Mouse (Mus musculus) monocyte, adult 2 months (primary cell): ENCODE data around the gene Dkk2.

Source experiments
- DNase-seq, 2 experiments: peaks; one replicate each; pipeline ENCODE4 v3.0.0; 2022; ENCODE audit warnings: low spot score in 2 of 2, low read depth in 1 of 2

The Dkk2 gene

DNA sequence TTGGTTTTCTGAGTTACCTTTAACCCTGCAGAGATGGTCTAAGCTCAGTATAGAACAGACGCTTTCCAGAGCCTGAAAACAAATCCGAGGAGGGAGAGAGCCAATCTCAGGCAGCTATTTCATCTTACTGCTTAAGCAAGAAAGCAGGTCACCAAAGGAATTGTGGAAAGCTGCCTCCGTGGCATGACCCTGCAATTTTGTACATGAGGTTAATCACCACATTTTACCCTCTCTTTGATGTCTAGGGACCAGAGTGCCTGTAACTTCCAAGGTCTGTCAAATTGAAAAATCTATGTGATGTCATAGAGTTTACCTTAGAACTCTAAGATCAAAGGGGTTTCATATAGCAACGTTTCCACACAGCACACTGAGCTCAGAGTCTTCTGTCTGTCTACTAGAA, 37.5 kb downstream of the Dkk2 start:
- DNase-seq: no peak

DNA sequence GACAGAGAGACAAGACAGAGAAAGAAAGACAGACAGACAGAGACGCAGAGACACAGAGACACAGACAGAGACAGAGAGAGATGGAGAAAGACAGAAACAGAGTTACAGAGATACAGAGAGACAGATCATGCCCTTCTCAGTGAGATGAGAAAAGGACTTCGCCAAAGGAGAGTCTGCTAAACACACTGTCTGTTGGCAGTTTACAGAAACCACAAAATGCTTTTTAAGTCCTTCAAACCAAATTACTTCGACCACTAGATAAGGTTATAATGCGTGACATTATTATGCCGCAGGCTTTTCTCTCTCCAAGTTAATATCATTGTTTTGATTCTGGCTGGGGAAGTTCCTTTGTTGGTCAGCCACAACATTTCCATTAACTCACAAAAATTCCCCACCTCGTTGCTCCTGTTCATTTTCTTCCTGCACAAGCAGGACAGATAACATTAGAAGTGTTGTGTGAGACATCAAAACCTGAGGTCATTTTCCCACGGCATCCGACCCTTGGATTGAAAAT, 40.2 kb downstream of the Dkk2 start:
- no peak for DNase-seq

DNA sequence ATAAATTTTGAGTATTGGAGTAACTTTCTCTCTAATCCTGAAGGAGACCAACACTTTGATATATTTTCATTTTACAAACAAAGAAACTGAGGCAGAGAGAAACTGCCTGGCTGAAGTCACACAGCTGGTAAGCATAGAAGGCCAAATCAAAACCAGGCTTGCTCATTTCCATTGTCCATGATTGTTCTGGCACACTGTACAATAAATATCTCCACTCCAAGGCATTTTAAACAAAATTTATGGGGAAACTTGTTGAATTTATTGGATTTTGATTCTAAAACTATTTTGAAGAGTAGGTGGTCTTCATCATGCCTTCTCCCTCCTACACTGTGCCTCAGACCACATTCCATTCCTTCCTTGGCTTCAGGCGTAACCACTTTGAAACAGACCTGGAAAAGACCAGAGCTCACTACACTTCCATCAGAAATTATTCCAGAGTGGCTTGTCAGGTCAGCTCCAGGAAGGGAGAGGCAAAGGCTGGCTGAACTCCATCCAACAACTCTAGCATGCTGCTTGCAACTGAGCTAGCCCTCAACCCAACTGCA, 44.7 kb downstream of the Dkk2 start:
- DNase-seq: no peak

DNA sequence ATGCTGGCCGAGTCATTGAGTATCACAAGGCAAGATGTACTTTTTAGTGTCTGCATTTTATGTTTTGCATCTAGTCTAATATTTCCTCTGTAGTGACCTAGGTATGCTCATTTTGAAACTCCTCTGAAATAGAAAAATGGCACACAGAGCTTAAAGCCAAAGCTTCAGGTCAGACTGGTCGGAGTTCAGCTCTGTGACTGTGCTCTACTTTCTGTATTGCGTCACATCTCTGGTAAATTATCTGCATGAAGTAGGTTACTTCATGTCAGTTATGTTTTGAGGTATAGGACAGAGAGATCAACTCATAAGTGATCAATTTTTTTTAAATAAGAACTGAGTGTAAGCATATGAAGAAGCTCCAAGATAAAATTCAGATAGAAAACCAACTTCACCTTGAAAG, 45.7 kb downstream of the Dkk2 start:
- DNase-seq: no peak

DNA sequence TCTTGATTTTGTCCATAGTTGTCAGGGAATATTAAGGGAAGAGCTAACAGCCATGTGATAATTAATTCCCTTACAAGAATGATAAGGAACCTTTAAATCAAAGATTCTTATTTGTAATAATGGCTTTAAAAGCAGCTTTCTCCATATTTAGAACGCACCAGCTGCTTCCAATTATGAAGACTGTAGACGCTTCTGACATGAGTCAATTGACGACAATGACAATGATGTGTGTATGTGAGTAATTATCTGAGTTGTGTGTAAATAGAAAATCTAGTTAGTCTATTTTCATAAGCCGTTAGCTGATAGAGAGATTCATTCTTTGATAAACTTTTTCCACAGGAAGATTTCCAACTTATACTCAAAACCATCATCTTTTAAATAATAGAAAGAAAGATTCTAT, 46.8 kb downstream of the Dkk2 start:
- no peak for DNase-seq

DNA sequence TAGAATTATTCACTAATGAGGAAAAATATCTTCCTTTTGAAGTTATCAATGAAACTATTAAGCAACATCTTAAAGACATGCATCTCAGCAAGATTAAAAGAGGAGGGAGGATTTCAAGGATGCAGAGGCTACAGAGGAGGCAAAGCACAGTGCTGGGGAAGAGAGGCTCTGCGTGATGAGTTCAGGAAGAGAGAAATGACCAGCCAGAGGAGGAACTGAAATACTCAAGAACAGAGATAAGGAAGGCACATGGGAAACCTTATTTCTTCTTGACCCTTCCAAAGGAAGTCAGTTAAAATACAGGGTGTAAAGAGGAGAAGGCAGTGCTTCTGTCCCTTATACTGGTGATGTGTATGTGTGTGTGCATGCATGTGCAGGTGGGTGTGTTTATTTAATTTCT, 49.4 kb downstream of the Dkk2 start:
- no peak for DNase-seq

DNA sequence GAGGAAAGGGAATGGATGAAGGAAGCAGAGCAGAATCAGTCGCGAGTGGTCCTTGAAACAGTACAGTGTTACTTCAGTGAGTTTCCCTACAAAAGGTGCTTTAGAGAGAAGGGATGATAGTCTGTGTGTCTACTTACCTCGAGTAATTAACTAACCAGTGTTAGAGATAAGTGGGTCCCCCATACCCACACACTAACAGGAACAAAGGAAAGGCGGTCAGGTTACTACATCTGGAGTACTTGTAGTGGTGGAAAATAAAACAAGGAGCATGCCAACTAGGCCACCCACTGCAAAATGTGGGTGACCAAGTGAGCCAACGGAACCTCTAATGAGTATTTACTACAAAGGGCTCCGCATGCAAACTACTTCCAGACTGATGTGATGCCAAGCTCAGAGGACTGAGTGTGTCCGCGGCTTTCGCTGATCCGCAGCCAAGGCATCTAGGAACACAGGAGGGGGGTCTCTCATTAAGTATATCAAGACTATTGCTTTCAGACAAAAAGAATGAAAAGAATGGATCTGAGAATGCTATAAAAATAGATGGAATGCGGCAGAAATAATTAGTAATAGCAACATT, 52.8 kb downstream of the Dkk2 start:
- no peak for DNase-seq

DNA sequence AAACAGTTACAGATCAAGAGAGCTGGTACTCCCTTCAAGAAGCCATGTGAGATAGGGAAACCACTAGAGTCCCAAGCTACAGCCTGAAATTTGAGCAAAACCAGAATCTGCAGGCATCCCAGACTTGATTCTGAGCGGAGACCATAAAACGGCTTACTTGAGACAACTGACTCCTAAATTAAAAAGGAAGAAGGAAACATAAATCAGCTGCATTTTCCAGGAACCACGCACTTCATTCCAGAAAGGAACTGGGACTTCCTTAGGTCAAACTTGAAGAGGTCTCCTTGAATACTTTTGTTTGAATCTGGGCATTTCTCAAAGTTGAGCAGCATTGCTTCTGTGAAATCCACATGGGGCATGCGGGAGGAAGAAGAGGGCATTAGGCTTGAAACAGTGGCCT, 55.9 kb downstream of the Dkk2 start:
- DNase-seq: no peak

DNA sequence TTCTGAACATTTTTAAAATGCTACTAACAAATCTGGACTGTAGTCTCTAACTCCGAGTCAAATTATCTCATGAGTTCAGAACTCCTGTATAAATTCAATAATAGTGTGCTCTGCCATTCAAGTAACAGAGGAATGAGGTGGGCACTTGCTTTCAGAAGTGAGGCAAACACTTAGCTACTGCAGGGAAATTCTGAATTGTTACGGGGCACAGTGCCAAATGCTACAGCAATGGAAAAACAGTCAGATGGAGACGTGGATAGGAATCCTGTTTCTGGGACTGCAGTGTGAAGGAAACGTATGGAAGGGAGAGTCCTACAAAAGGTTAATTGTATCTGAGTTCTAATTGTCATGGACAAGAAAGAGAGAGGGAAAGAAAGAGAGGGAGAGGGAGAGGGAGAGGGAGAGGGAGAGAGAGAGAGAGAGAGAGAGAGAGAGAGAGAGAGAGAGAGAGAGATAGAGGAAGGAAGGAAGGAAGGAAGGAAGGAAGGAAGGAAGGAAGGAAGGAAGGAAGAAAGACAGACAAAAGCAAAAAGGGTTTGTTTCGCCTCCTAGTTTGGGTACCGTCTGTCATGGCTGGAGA, 64.4 kb downstream of the Dkk2 start:
- no peak for DNase-seq

DNA sequence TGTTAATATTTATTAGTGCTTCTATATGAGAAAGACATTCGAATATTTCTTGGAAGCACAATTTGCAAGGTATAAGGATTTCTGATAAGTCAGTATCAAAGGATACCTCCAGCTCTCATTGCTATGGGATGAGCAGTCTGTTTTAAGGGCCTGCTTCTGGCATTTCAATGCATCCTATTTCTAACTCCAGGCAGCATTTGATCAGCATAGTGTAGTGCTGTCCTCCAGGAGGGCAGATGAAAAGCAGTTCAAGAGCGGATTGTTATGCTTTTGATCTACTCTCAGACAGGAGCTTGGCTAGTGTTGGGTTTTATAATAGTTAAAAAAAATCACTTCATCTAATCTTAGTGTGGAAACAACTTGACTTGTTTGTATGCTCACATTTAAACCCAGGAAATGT, 73.7 kb downstream of the Dkk2 start:
- no peak for DNase-seq

DNA sequence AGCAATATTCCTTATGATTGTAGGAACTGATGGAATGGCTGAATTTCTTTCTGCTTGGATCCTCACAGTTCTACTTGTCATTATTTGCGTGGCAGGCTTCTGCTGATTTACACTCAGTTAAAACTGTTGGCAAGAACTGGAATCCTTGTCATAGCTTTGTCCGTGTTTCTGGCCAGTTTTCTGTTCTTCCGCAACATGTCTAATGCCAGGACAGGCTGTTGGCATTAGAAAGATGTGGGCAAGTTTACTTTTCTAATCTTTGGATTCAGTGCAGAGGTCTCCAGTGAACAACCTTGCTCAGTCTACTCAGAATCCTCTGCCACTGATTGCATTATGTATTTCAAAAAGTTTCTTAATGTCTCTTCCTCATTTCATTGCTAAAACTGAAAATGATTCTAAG, 83.8 kb downstream of the Dkk2 start:
- no peak for DNase-seq

DNA sequence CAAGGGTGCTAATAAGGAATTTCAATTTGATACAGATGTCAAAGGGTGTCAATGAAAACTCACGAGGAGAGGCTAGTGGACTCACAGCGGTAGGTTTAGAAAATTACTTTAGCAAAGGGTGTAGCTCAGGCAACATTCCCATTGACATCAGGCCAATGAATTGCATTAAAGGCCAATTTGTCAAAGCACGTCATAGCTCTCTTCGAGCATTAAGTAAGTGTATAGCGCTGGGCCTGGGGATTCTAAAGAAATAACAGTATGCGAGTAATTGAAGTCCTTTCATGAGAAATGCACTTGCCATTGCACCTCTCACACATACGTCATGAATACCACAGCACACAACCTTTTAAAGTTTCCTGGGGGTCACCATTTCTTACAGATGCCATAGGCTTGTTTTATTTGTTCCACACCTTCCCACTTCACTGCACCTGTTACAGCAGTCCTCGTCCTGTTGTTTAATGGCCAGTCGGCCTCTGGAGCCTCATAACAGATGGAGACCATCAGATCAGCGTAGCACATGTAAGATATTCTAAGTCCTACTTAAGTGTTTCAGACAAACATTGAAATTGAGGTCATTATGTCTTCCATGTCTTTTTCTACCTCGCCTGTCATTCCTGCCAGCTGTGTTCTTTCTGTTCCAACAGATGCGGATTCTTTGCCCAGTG, 101.9 kb downstream of the Dkk2 start:
- DNase-seq: no peak

DNA sequence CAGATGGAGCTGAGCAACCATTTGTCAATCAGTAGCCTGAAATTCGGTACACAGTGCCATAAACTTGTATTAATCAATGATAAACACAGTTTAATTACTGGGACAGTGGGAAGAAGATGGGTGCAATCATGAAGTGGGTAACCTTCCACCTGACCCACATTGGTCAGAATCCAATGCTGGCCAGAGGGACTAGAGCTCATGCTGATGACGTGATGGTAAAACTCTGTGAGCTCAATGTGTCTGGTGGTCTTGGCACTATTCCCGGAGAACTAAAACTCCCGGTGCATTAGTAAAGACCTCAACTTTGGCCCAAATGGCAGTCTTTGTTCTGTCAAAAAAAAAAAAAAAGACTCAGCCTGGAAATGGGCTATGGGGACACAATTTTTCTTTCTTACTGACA, 116.9 kb downstream of the Dkk2 start:
- DNase-seq: no peak

DNA sequence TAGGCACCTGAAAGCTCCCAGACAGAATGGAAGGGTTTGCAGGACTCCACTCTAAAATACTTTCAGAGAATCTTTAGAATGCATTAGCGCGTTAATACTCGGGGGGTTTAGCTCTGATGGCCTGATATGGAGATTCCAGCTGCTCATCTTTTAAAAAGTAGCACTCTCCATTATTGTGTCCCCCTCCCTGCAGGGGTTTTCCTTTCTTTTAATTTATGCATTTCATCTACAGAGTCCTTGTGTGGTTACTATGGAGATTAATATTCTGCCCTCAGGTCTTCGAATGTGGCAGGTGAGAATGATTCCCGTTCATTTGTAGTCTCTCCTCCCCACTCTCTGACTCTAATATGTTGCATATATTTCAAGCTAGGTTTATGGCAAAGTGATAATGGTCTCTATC, 117.6 kb downstream of the Dkk2 start:
- DNase-seq: no peak

DNA sequence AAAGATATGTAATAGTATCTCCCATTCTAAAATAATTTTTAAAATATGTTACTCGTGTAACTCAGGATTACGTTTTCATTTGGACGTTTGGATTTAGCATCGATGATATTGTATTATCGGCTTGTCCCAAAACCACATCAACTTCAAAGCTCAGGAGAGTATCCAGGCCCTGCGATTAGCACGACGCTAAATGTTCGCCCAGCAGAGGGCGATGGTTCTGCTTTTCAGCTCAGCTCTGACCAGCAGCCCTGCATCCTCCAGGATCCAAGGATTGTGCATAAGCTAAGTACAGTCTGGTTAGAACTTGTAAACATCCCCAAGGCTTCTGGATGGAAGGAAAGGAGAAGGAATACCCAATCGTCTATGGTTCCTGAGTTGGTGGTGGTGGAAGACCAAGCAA, 122.4 kb downstream of the Dkk2 start:
- no peak for DNase-seq

DNA sequence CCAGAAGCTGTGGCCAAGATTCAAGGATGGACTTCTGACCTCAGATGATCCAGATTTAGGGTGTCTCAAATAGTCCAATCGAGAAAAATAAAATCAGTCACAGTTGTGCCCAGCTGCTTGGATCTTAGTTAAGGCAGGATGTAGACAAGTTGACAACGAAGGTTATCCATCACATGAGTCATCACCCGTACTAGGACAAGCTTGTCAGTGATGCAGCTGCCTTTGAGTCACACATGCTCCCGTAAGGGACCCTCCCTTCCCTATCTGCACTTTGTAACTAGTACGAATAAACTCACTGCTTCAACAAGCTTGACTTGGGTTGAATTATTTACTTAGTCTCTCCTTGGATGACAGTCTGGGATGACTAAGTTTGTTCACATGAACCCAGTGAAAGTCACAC, 126.2 kb downstream of the Dkk2 start:
- DNase-seq: no peak

DNA sequence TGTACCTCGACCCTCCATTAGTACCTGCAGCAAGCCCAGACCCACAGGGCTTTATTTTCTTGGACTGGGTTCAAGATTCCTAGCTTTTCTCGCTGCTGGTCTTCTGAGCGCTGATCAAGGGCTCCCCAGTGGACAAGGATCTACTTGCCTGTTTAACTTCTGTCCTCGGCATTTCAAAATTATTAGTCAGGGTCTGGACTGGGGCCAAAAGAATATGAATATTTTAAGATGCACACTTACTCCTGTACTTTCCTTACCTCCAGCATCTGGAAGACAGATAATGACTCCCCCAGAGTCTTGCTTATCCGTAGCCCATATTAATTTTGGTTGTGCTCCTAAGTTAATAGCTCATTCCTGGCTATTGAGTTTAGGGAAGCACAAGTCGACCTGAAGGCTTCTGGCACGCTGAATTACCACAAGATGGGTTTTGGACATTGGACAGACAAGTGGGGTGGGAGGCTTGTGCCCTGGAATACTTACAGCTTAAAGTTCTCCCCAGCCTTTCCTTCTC, 134.9 kb downstream of the Dkk2 start:
- DNase-seq: no peak

DNA sequence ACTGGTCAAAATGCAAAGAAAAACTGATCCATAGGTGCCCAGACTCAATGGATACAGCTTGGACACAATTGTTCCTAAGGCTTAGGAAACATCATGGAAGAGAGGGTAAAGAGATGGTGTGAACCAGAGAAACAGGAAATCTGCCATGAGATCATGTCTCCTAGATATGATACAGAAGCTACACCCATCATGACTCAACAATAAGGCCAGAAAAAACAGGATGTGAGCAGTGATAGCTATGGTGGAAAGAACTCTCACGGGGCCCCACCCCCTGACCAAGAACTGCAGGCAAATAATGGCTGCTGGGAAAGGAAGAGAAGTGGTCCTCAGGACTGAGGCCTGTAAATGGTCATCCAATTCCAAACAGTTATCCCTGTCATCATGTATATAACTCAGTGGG, 142.5 kb downstream of the Dkk2 start:
- no peak for DNase-seq
